Mouse (Mus musculus): ENCODE measurements around the gene Gramd1b.

DNA sequence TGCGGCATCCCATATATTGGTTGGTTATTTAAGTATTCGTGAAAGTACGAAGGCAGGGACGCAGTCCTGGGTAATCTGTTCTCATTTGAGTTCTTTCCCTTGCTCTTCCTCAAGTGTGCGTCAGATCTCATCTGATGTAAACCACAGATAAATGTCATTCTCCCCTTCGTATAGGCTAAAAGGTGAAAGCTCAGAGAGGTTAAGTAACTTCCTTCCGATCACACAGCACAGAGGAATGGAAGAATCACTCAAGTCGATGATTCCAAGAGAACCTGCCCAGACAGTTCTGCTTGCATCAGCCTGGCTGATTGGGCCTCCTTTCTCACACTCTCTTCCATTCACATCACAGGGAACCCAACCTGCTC is 140.8 kb downstream of the Gramd1b start:
- no peak for TF ChIP-seq CTCF (IDR thresholded peaks at IDR 0.05; ENCODE audit: low read depth, low read length)
- TF ChIP-seq POLR2A (IDR thresholded peaks at IDR 0.05; ENCODE audit: borderline replicate concordance, low read depth, low read length) = no peak

Data from bone marrow macrophage, adult 2 months (primary cell).